Mouse (Mus musculus) monocyte, adult 2 months (primary cell): ENCODE data around the gene Nhp2.
A peak's percentile ranks its signal among the peaks of the same experiment; 100 is the strongest.

Source experiments
- DNase-seq, 2 experiments: peaks; one replicate each; pipeline ENCODE4 v3.0.0; 2022; ENCODE audit warnings: low spot score in 2 of 2, low read depth in 1 of 2

Gene Nhp2

GRCm38 (mm10) chr11:51633721-51634120 is 14.2 kb downstream of the Nhp2 start:
- DNase-seq = no peak

- no peak for DNase-seq
These were observed 15.6 kb downstream of the Nhp2 start for GRCm38 (mm10) chr11:51635127-51635524.

GRCm38 (mm10) chr11:51635525-51636322 is 16.2 kb downstream of the Nhp2 start, which contains the start of gene Rmnd5b:
TSS of gene Rmnd5b (minus strand) at chr11:51635896.
- DNase-seq = peak in 1 of 2 experiments; percentile 73

- DNase-seq = peak in 1 of 2 experiments; percentile 49
These were observed 16.8 kb downstream of the Nhp2 start for GRCm38 (mm10) chr11:51636323-51636684.

GRCm38 (mm10) chr11:51637971-51638414 is 18.5 kb downstream of the Nhp2 start:
- peak; percentile 60 to 78 for DNase-seq

- no peak for DNase-seq
These were observed 19.0 kb downstream of the Nhp2 start for GRCm38 (mm10) chr11:51638497-51638896.

- DNase-seq = no peak
These were observed 21.2 kb downstream of the Nhp2 start for GRCm38 (mm10) chr11:51640748-51641147.

GRCm38 (mm10) chr11:51643202-51643601 is 23.7 kb downstream of the Nhp2 start:
- DNase-seq = no peak

GRCm38 (mm10) chr11:51643761-51644160 is 24.2 kb downstream of the Nhp2 start:
- no peak for DNase-seq

- DNase-seq = no peak
These were observed 24.7 kb downstream of the Nhp2 start for GRCm38 (mm10) chr11:51644217-51644616.

GRCm38 (mm10) chr11:51645293-51645692 is 25.8 kb downstream of the Nhp2 start:
- DNase-seq = no peak

GRCm38 (mm10) chr11:51646245-51646644 is 26.7 kb downstream of the Nhp2 start:
- no peak for DNase-seq

- DNase-seq = no peak
These were observed 27.5 kb downstream of the Nhp2 start for GRCm38 (mm10) chr11:51646751-51647667.

- DNase-seq = no peak
These were observed 29.0 kb downstream of the Nhp2 start for GRCm38 (mm10) chr11:51648566-51648965.

- no peak for DNase-seq
These were observed 29.8 kb downstream of the Nhp2 start for GRCm38 (mm10) chr11:51649111-51649888.

- DNase-seq = no peak
These were observed 30.3 kb downstream of the Nhp2 start for GRCm38 (mm10) chr11:51649889-51650199.

GRCm38 (mm10) chr11:51650261-51650660 is 30.7 kb downstream of the Nhp2 start:
- no peak for DNase-seq

- DNase-seq = peak in 1 of 2 experiments; percentile 38
These were observed 31.4 kb downstream of the Nhp2 start, which contains the start of the genes N4bp3 and D930048N14Rik for GRCm38 (mm10) chr11:51650691-51651515. TSS of gene N4bp3 (minus strand) at chr11:51650842. TSS of gene D930048N14Rik (plus strand) at chr11:51650954.

- no peak for DNase-seq
These were observed 33.4 kb downstream of the Nhp2 start for GRCm38 (mm10) chr11:51652889-51653418.

- no peak for DNase-seq
These were observed 34.2 kb downstream of the Nhp2 start for GRCm38 (mm10) chr11:51653736-51654135.
